Mouse (Mus musculus) CH12.LX (cell line): Measurements from ENCODE around the gene Cfi. TPM values are rescaled to one million over a fixed set of nuclear protein-coding genes. Genes with fewer than 3 reads are reported as not detected.

Experiments used
- DNase-seq: peaks from one replicate; pipeline ENCODE4 v3.0.0-alpha.2; 2013; ENCODE audit errors: extremely low read depth
- H3K27ac ChIP-seq: 2 replicates; pipeline ENCODE4 v1.5.1; 2012; ENCODE audit warnings: low read depth, mild to moderate bottlenecking, control low read depth, moderate library complexity; ENCODE audit not compliant: insufficient read depth
- H3K27me3 ChIP-seq: replicated peaks from 2 replicates; pipeline ENCODE3; 2012; ENCODE audit warnings: inconsistent platforms
- H3K36me3 ChIP-seq, 2 experiments: replicated peaks in 1 of 2; 2 replicates each; pipeline versions ENCODE3 to v1.6.1; 2012; ENCODE audit warnings: inconsistent platforms in 1 of 2, low read length in 1 of 2, mild to moderate bottlenecking in 1 of 2, mixed read lengths in 1 of 2, moderate library complexity in 1 of 2; ENCODE audit not compliant: control insufficient read depth in 1 of 2, insufficient read depth in 1 of 2
- H3K4me1 ChIP-seq, 2 experiments: 2 replicates each; pipeline ENCODE4 v1.6.1; 2012; ENCODE audit warnings: inconsistent platforms in 1 of 2, moderate library complexity in 1 of 2; ENCODE audit not compliant: insufficient read depth in 2 of 2, control insufficient read depth in 1 of 2
- H3K4me2 ChIP-seq: 2 replicates; pipeline ENCODE4 v1.6.1; 2012; ENCODE audit warnings: low read depth, mild to moderate bottlenecking, control low read depth; ENCODE audit not compliant: poor library complexity, insufficient read depth, severe bottlenecking
- H3K4me3 ChIP-seq, 3 experiments: fragments of 150-350 bp in 1 of 3; sonication (generic) in 1 of 3; replicated peaks in 1 of 3; 2 replicates each; pipeline versions ENCODE3 to v1.5.1; 2011 to 2012; ENCODE audit warnings: low read depth in 2 of 3, low read length in 2 of 3, mild to moderate bottlenecking in 2 of 3, moderate library complexity in 2 of 3, control low read depth in 1 of 3, improper control_type of control experiment in 1 of 3, inconsistent platforms in 1 of 3, mixed read lengths in 1 of 3; ENCODE audit not compliant: poor library complexity in 1 of 3
- H3K79me2 ChIP-seq: replicated peaks from 2 replicates; pipeline ENCODE4 v1.6.1; 2012; ENCODE audit warnings: mild to moderate bottlenecking, moderate library complexity; ENCODE audit not compliant: control insufficient read depth, poor library complexity, insufficient read depth, severe bottlenecking; ENCODE audit errors: extremely low read depth
- H3K9ac ChIP-seq: 2 replicates; pipeline ENCODE4 v1.6.1; 2012; ENCODE audit warnings: low read depth, mild to moderate bottlenecking, control low read depth, moderate library complexity; ENCODE audit not compliant: insufficient read depth
- H3K9me3 ChIP-seq: replicated peaks from 2 replicates; pipeline ENCODE3; 2012; ENCODE audit warnings: low read length, inconsistent platforms, mixed read lengths
- BHLHE40 ChIP-seq: IDR thresholded peaks from 2 replicates; pipeline ENCODE4 v1.6.1; 2011; ENCODE audit warnings: mild to moderate bottlenecking, low read depth, low read length, improper control_type of control experiment
- CHD1 ChIP-seq: IDR thresholded peaks from 2 replicates; pipeline ENCODE4 v1.6.1; 2012; ENCODE audit warnings: low read depth, low read length, improper control_type of control experiment, inconsistent platforms
- CTCF ChIP-seq, 2 experiments: IDR thresholded peaks in 1 of 2; conservative IDR thresholded peaks in 1 of 2; 2 replicates each; pipeline ENCODE4 v1.5.1; 2011 to 2012; ENCODE audit warnings: low read depth in 2 of 2, low read length in 2 of 2, improper control_type of control experiment in 1 of 2, inconsistent platforms in 1 of 2, mild to moderate bottlenecking in 1 of 2, moderate library complexity in 1 of 2
- E2F4 ChIP-seq: IDR thresholded peaks from 2 replicates; pipeline ENCODE4 v1.6.1; 2011; ENCODE audit warnings: low read depth, low read length, improper control_type of control experiment; ENCODE audit not compliant: insufficient replicate concordance
- ELF1 ChIP-seq: IDR thresholded peaks from 2 replicates; pipeline ENCODE4 v1.6.1; 2014; ENCODE audit warnings: low read depth, mild to moderate bottlenecking, inconsistent platforms, low read length, improper control_type of control experiment
- EP300 ChIP-seq: IDR thresholded peaks from 2 replicates; pipeline ENCODE4 v1.6.1; 2011; ENCODE audit warnings: low read length, improper control_type of control experiment
- ETS1 ChIP-seq: conservative IDR thresholded peaks from 2 replicates; pipeline ENCODE4 v1.6.1; 2012; ENCODE audit warnings: low read depth, mild to moderate bottlenecking, inconsistent platforms, low read length, improper control_type of control experiment, moderate library complexity
- GABPA ChIP-seq: IDR thresholded peaks from 2 replicates; pipeline ENCODE4 v1.6.1; 2012; ENCODE audit warnings: low read depth, low read length, improper control_type of control experiment, inconsistent platforms; ENCODE audit not compliant: insufficient replicate concordance
- HCFC1 ChIP-seq: IDR thresholded peaks from 2 replicates; pipeline ENCODE4 v1.6.1; 2012; ENCODE audit warnings: low read depth, mild to moderate bottlenecking, inconsistent platforms, low read length, improper control_type of control experiment
- JUN ChIP-seq: IDR thresholded peaks from 2 replicates; pipeline ENCODE4 v1.6.1; 2011; ENCODE audit warnings: low read depth, mild to moderate bottlenecking, low read length, improper control_type of control experiment, moderate library complexity; ENCODE audit not compliant: insufficient read depth
- JUND ChIP-seq: conservative IDR thresholded peaks from 2 replicates; pipeline ENCODE4 v1.6.1; 2011; ENCODE audit warnings: low read depth, low read length, improper control_type of control experiment
- KAT2A ChIP-seq: IDR thresholded peaks from 2 replicates; pipeline ENCODE4 v1.6.1; 2012; ENCODE audit warnings: low read length, improper control_type of control experiment, inconsistent platforms; ENCODE audit not compliant: insufficient replicate concordance
- MAFK ChIP-seq: IDR thresholded peaks from 2 replicates; pipeline ENCODE4 v1.6.1; 2011; ENCODE audit warnings: low read length, improper control_type of control experiment; ENCODE audit not compliant: insufficient replicate concordance
- MAZ ChIP-seq: IDR thresholded peaks from 2 replicates; pipeline ENCODE4 v1.6.1; 2012; ENCODE audit warnings: low read depth, mild to moderate bottlenecking, inconsistent platforms, low read length, improper control_type of control experiment, moderate library complexity
- MEF2A ChIP-seq: IDR thresholded peaks from 2 replicates; pipeline ENCODE4 v1.6.1; 2014; ENCODE audit warnings: low read depth, mild to moderate bottlenecking, inconsistent platforms, low read length, improper control_type of control experiment, borderline replicate concordance
- MXI1 ChIP-seq: IDR thresholded peaks from 2 replicates; pipeline ENCODE4 v1.6.1; 2011; ENCODE audit warnings: mild to moderate bottlenecking, low read depth, low read length, improper control_type of control experiment
- MYC ChIP-seq: IDR thresholded peaks from 2 replicates; pipeline ENCODE4 v1.6.1; 2011; ENCODE audit warnings: low read depth, mild to moderate bottlenecking, improper control_type of control experiment, low read length
- PAX5 ChIP-seq: IDR thresholded peaks from 2 replicates; pipeline ENCODE4 v1.6.1; 2012; ENCODE audit warnings: low read length, inconsistent platforms, mixed read lengths
- POLR2A ChIP-seq: IDR thresholded peaks from 2 replicates; pipeline ENCODE4 v1.6.1; 2011; ENCODE audit warnings: low read depth, mild to moderate bottlenecking, improper control_type of control experiment, low read length
- POLR2AphosphoS2 ChIP-seq: IDR thresholded peaks from 2 replicates; pipeline ENCODE4 v1.6.1; 2011; ENCODE audit warnings: low read depth, low read length, improper control_type of control experiment
- RAD21 ChIP-seq: IDR thresholded peaks from 2 replicates; pipeline ENCODE4 v1.6.1; 2011; ENCODE audit warnings: low read depth, mild to moderate bottlenecking, low read length, improper control_type of control experiment, moderate library complexity
- RCOR1 ChIP-seq: conservative IDR thresholded peaks from 2 replicates; pipeline ENCODE4 v1.6.1; 2012; ENCODE audit warnings: low read depth, mild to moderate bottlenecking, inconsistent platforms, low read length, improper control_type of control experiment
- SIN3A ChIP-seq: IDR thresholded peaks from 2 replicates; pipeline ENCODE4 v1.6.1; 2012; ENCODE audit warnings: low read length, improper control_type of control experiment, inconsistent platforms
- SMC3 ChIP-seq: IDR thresholded peaks from 2 replicates; pipeline ENCODE4 v1.6.1; 2011; ENCODE audit warnings: low read depth, low read length, improper control_type of control experiment
- TBP ChIP-seq: conservative IDR thresholded peaks from 2 replicates; pipeline ENCODE4 v1.6.1; 2011; ENCODE audit warnings: low read depth, low read length, improper control_type of control experiment
- TCF12 ChIP-seq: IDR thresholded peaks from 2 replicates; pipeline ENCODE4 v1.6.1; 2014; ENCODE audit warnings: low read depth, mild to moderate bottlenecking, inconsistent platforms, low read length, improper control_type of control experiment
- USF1 ChIP-seq: IDR thresholded peaks from 2 replicates; pipeline ENCODE4 v1.6.1; 2014; ENCODE audit warnings: low read depth, mild to moderate bottlenecking, inconsistent platforms, low read length, improper control_type of control experiment
- USF2 ChIP-seq: conservative IDR thresholded peaks from 2 replicates; pipeline ENCODE4 v1.6.1; 2011; ENCODE audit warnings: low read depth, low read length, improper control_type of control experiment
- ZC3H11A ChIP-seq: IDR thresholded peaks from 2 replicates; pipeline ENCODE4 v1.6.1; 2012; ENCODE audit warnings: low read depth, mild to moderate bottlenecking, inconsistent platforms, low read length, improper control_type of control experiment
- ZMIZ1 ChIP-seq: IDR thresholded peaks from 2 replicates; pipeline ENCODE4 v1.6.1; 2012; ENCODE audit warnings: low read depth, mild to moderate bottlenecking, inconsistent platforms, low read length, improper control_type of control experiment
- ZNF384 ChIP-seq: IDR thresholded peaks from 2 replicates; pipeline ENCODE4 v1.6.1; 2012; ENCODE audit warnings: low read depth, low read length, improper control_type of control experiment, inconsistent platforms
- dilution Hi-C: fragments of 300-500 bp; cut with MboI; formaldehyde crosslinking; loops from 2 replicates; pipeline ENCODE4 v1.14.3; 2020; ENCODE audit warnings: low sequenced_read_pairs; ENCODE audit not compliant: extremely low pct_unique_long_range_greater_than_20kb, extremely low pct_ligation_motif_present
- in situ Hi-C: fragments of 300-500 bp; cut with MboI; formaldehyde crosslinking; loops from 3 replicates; pipeline ENCODE4 v1.14.3; 2019; ENCODE audit warnings: low sequenced_read_pairs, low pct_ligation_motif_present, low pct_unique_long_range_greater_than_20kb, mixed read lengths
- polyA plus RNA-seq: library from polyadenylated mRNA; unstranded; fragments of >175 nt; gene quantifications from 2 replicates; pipeline ENCODE4 v1.2.1, GENCODE M21; 2012; ENCODE audit warnings: low read depth; ENCODE audit not compliant: insufficient read length
- total RNA-seq, 2 experiments: library from RNA; depleted of rRNA; stranded (reverse); fragments of 300-350 nt in 1 of 2; fragments of >200 nt in 1 of 2; gene quantifications; 2 replicates each; pipeline ENCODE4 v1.2.3; 2012 to 2014

Cfi gene
- total and polyA plus RNA-seq, 3 experiments = 0.04 to 0.14 TPM; not detected in 1

- TF ChIP-seq E2F4 (no peak), ZNF384 (no peak), MAFK (no peak), POLR2A (no peak), EP300 (no peak), CHD1 (no peak), JUN (no peak), USF2 (no peak), SIN3A (no peak), SMC3 (no peak), KAT2A (no peak), ZC3H11A (no peak), RAD21 (no peak), MXI1 (no peak), USF1 (no peak), MYC (no peak), POLR2AphosphoS2 (no peak)
- TF ChIP-seq, all 38 proteins: peak for 0
- in situ Hi-C loops = no loop called here
- no peaks in the 10 kb centered on the region for H3K79me2 ChIP-seq
- H3K36me3 ChIP-seq = peaks cover 24 to 72% of the 10 kb centered on the region in 2 experiments
- H3K9ac ChIP-seq = peak overlapping the region; percentile 51; the same call in 1 of the 2 replicates
- peak overlapping the region in 1 of 3 experiments; percentile 3 for H3K4me3 ChIP-seq
- dilution Hi-C loops = no loop called here
- H3K27me3 ChIP-seq = no peaks in the 10 kb centered on the region
- H3K4me2 ChIP-seq = no peak overlapping the region
- peaks cover 22 to 40% of the 10 kb centered on the region in 2 experiments for H3K4me1 ChIP-seq
- no peaks in the 10 kb centered on the region for H3K9me3 ChIP-seq
- peak; percentile 45 for DNase-seq
- H3K27ac ChIP-seq = peak overlapping the region; percentile 100
These were observed 56.3 kb downstream of the Cfi start for GRCm38 (mm10) chr3:129892003-129892402.

- peak; percentile 87 for DNase-seq
- H3K36me3 ChIP-seq = peaks cover 24 to 74% of the 10 kb centered on the region in 2 experiments
- peak overlapping the region in 1 of 3 experiments; percentile 45 for H3K4me3 ChIP-seq
- H3K27ac ChIP-seq = peak overlapping the region; percentile 100
- in situ Hi-C loops = no loop called here
- peak overlapping the region; percentile 63 for H3K4me2 ChIP-seq
- H3K4me1 ChIP-seq = peaks cover 22 to 36% of the 10 kb centered on the region in 2 experiments
- H3K9me3 ChIP-seq = no peaks in the 10 kb centered on the region
- no peak overlapping the region for H3K9ac ChIP-seq
- dilution Hi-C loops = no loop called here
- no peaks in the 10 kb centered on the region for H3K27me3 ChIP-seq
- no peaks in the 10 kb centered on the region for H3K79me2 ChIP-seq
- no peak for TF ChIP-seq MAZ
- peak; percentile 74; the same call in 1 of the 2 replicates for TF ChIP-seq TCF12
- TF ChIP-seq E2F4 = no peak
- peak; percentile 48; the same call in 1 of the 2 replicates for TF ChIP-seq MEF2A
- TF ChIP-seq ZNF384 = no peak
- TF ChIP-seq HCFC1 = no peak
- no peak for TF ChIP-seq RAD21
- no peak for TF ChIP-seq TBP
- TF ChIP-seq EP300 = peak; percentile 93
- TF ChIP-seq MYC = no peak
- TF ChIP-seq GABPA = no peak
- TF ChIP-seq ELF1 = no peak; the same call in 1 of the 2 replicates
- no peak for TF ChIP-seq ETS1
- TF ChIP-seq USF2 = no peak
- TF ChIP-seq RCOR1 = no peak
- no peak for TF ChIP-seq MAFK
- TF ChIP-seq JUND = peak; percentile 61
- no peak for TF ChIP-seq PAX5
- TF ChIP-seq POLR2AphosphoS2 = no peak
- no peak for TF ChIP-seq USF1
- peak; percentile 26; the same call in 1 of the 2 replicates for TF ChIP-seq SIN3A
- no peak for TF ChIP-seq ZC3H11A
- TF ChIP-seq CTCF (conservative IDR thresholded peaks at IDR 0.05 in 1 of 2, IDR thresholded peaks at IDR 0.05 in 1 of 2; ENCODE audit: low read depth in 2 of 2, low read length in 2 of 2) = no peak
- peak; percentile 67 for TF ChIP-seq BHLHE40
- TF ChIP-seq POLR2A = no peak
- no peak for TF ChIP-seq ZMIZ1
These were observed 57.5 kb downstream of the Cfi start for GRCm38 (mm10) chr3:129893143-129893542.
